Mouse (Mus musculus): ENCODE data around the gene Ccdc158. TPM values are rescaled to one million over a fixed set of nuclear protein-coding genes. Genes with fewer than 3 reads are reported as not detected.
A peak's percentile ranks its signal among the peaks of the same experiment; 100 is the strongest.

Ccdc158 gene
- total RNA-seq, 1 experiment, result 0.94 TPM

DNA sequence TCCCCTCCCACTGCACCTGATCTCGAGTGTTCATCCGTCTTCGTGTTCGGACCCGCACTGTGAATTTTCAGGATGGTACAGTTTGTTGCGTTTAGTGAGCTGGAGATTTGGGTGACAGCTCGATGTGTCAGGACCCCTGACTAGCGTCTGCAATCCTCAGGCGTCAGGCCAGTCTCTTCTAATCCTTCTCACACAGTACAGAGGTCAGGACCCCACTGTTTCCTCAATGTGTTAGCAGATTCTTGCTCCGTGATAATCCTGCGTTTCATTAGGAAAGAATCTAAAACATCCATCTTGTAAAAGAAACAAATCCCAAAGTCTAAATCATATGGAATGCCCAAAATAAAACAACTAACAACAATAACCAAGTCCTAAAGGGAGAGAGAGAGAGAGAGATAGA is 26.7 kb upstream of the Ccdc158 start:
- in situ Hi-C loops (cut with MboI; ENCODE audit: low sequenced_read_pairs in 2 of 2, unreplicated experiment in 2 of 2), result loop anchor here in 1 of 2 experiments (25.0 kb wide), 1 partner anchor 261 kb away; no protein-coding TSS in a partner anchor
- no peak overlapping the region for H3K9ac ChIP-seq (ENCODE audit: insufficient read depth, low read depth, low read length, poor library complexity, severe bottlenecking)
- no peak for TF ChIP-seq CHD2 (IDR thresholded peaks at IDR 0.05; ENCODE audit: low read depth, low read length)
- no peak for TF ChIP-seq ZC3H11A (IDR thresholded peaks at IDR 0.05; ENCODE audit: borderline replicate concordance, low read depth, low read length)
- no peak overlapping the region for H3K27ac ChIP-seq (ENCODE audit: insufficient read depth, low read depth, low read length, poor library complexity, severe bottlenecking)
- H3K4me3 ChIP-seq (ENCODE audit: insufficient read depth in 1 of 2, low read depth in 1 of 2, low read length in 2 of 2, poor library complexity in 1 of 2, severe bottlenecking in 1 of 2), result no peak overlapping the region
- peaks cover 3 to 10% of the 10 kb centered on the region in 2 experiments for H3K4me1 ChIP-seq (ENCODE audit: control insufficient read depth in 2 of 2, insufficient read depth in 2 of 2, low read length in 2 of 2, poor library complexity in 1 of 2)
- no peaks in the 10 kb centered on the region for H3K9me3 ChIP-seq (ENCODE audit: control insufficient read depth, insufficient read depth, low read depth, low read length)
- no peak for DNase-seq (ENCODE audit: low read depth, low spot score)
- no peaks in the 10 kb centered on the region for H3K36me3 ChIP-seq (ENCODE audit: control insufficient read depth, insufficient read depth, low read length, poor library complexity, severe bottlenecking)

DNA sequence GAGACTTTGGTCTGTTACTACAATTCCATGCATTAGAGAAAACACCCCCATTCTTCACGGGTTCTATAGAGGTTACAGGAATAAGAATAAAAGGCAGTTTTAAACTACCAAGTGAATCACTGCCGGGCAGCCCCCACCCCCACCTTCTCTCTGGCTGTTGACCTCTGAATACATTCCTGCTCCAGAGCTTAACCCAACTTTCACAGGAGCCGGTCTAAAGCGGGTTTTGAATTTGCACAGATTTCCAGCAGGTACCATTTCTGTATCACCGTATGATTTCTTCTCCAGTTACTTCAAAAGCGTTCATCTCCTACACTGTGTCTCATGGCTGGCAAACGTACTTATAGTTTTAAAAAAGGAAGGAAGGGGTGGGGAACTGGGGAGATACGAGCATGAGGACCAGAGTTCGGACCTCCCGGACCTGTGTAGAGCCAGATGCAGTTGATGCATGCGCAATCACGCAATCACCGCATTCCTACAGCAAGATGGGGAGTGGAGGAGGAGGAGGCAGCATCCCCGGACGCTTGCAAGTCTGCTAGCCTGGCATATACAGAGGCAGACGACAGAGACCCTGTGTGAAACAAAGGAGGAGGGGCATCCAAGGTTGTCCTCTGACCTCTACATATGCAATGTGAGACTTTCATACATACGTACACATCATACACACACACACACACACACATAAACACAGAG is 23.9 kb upstream of the Ccdc158 start:
- Histone ChIP-seq H3K27ac (ENCODE audit: insufficient read depth, low read depth, low read length, poor library complexity, severe bottlenecking) (no peak overlapping the region), H3K4me3 (ENCODE audit: insufficient read depth in 1 of 2, low read depth in 1 of 2, low read length in 2 of 2, poor library complexity in 1 of 2, severe bottlenecking in 1 of 2) (peak overlapping the region in 1 of 2 experiments; percentile 9; a peak in 2 of 4 replicates), H3K4me1 (ENCODE audit: control insufficient read depth in 2 of 2, insufficient read depth in 2 of 2, low read length in 2 of 2, poor library complexity in 1 of 2) (peaks cover 3 to 10% of the 10 kb centered on the region in 2 experiments), H3K9ac (ENCODE audit: insufficient read depth, low read depth, low read length, poor library complexity, severe bottlenecking) (no peak overlapping the region), H3K9me3 (ENCODE audit: control insufficient read depth, insufficient read depth, low read depth, low read length) (no peaks in the 10 kb centered on the region), H3K36me3 (ENCODE audit: control insufficient read depth, insufficient read depth, low read length, poor library complexity, severe bottlenecking) (no peaks in the 10 kb centered on the region)
- TF ChIP-seq ZNF384 (IDR thresholded peaks at IDR 0.05; ENCODE audit: low read depth, low read length) (no peak), HCFC1 (IDR thresholded peaks at IDR 0.05; ENCODE audit: borderline replicate concordance, insufficient read depth, low read length) (no peak), MAFK (IDR thresholded peaks at IDR 0.05; ENCODE audit: insufficient read depth, low read depth, low read length) (no peak)
- no peak for DNase-seq (ENCODE audit: low read depth, low spot score)
- in situ Hi-C loops (cut with MboI; ENCODE audit: low sequenced_read_pairs in 2 of 2, unreplicated experiment in 2 of 2), result no loop called here

DNA sequence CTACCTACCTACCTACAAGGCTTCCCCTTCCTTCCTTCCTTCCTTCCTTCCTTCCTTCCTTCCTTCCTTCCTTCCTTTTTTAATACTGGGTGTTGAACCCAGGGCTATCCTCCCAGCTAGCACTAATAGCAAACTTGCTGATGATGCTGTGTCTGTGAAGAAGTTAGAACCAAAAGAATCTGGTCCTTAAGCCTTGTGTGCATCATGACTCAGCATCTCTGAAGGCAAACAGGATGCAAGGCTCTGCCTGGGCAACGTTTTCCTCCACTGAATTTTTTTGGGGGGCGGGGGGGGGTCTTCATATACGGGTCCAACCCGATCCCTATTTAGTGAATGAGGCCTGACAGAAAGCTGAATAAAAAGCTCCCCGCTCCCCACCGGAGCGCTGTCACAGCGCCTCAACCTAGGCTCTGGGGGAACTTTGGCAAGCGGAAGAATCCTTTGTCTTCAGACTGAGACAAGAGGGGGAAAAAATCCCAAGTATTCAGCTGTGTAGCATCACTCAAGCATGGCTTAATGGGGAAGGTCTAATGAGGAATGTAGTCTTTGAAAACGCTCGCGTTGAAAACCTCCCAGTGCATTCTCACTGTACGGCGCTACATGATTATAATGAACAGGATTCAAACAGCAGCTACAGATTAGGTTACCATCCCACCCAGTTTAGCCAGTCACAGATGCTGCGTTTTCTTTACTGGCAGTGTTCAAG is 23.2 kb upstream of the Ccdc158 start:
- no peaks in the 10 kb centered on the region for H3K9me3 ChIP-seq (ENCODE audit: control insufficient read depth, insufficient read depth, low read depth, low read length)
- peaks cover 3 to 10% of the 10 kb centered on the region in 2 experiments; a peak in 3 of 4 replicates for H3K4me1 ChIP-seq (ENCODE audit: control insufficient read depth in 2 of 2, insufficient read depth in 2 of 2, low read length in 2 of 2, poor library complexity in 1 of 2)
- TF ChIP-seq MAFK (IDR thresholded peaks at IDR 0.05; ENCODE audit: insufficient read depth, low read depth, low read length), result peak; percentile 77; the same call in 1 of the 2 replicates
- no peak for TF ChIP-seq ZC3H11A (IDR thresholded peaks at IDR 0.05; ENCODE audit: borderline replicate concordance, low read depth, low read length)
- TF ChIP-seq HCFC1 (IDR thresholded peaks at IDR 0.05; ENCODE audit: borderline replicate concordance, insufficient read depth, low read length), result no peak
- TF ChIP-seq ZNF384 (IDR thresholded peaks at IDR 0.05; ENCODE audit: low read depth, low read length), result no peak
- no peak for TF ChIP-seq CHD2 (IDR thresholded peaks at IDR 0.05; ENCODE audit: low read depth, low read length)
- in situ Hi-C loops (cut with MboI; ENCODE audit: low sequenced_read_pairs in 2 of 2, unreplicated experiment in 2 of 2), result no loop called here
- DNase-seq (ENCODE audit: low read depth, low spot score), result peak; percentile 37
- no peak overlapping the region for H3K9ac ChIP-seq (ENCODE audit: insufficient read depth, low read depth, low read length, poor library complexity, severe bottlenecking)
- H3K27ac ChIP-seq (ENCODE audit: insufficient read depth, low read depth, low read length, poor library complexity, severe bottlenecking), result no peak overlapping the region
- H3K4me3 ChIP-seq (ENCODE audit: insufficient read depth in 1 of 2, low read depth in 1 of 2, low read length in 2 of 2, poor library complexity in 1 of 2, severe bottlenecking in 1 of 2), result peak overlapping the region in 1 of 2 experiments; percentile 9; a peak in 2 of 4 replicates
- H3K36me3 ChIP-seq (ENCODE audit: control insufficient read depth, insufficient read depth, low read length, poor library complexity, severe bottlenecking), result no peaks in the 10 kb centered on the region

DNA sequence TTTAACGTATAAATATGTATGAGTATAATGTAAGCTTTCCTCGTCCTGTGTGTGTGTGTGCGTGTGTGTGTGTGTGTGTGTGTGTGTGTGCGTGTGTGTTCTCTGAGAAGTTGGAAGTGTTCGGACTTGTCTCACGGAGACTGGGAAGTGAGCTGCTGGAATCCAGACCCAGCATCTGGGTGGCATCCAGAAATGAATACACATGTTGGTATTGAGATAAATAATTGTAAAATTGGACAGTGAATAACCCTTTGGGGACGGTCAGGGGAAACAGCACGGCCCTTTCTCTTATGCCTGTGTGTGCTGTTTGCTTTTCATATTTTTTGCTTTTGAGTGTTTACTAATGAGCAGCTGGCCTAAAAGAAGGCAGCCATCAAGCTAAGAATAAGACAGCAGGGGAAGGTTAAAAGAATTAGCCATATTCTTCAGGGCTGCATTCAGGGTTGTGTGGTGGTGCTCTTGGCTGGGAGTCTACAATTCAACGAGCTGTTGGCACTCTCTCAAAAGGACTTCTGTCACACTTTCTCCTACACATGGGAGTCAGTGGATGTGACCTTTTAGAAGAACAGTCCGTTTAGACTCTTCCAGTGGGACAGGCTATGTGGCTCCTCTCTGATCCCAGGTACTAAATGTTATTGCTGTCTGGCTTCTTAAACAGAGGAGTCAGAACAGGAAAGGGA is 19.4 kb upstream of the Ccdc158 start:
- in situ Hi-C loops (cut with MboI; ENCODE audit: low sequenced_read_pairs in 2 of 2, unreplicated experiment in 2 of 2), result no loop called here
- Histone ChIP-seq H3K4me3 (ENCODE audit: insufficient read depth in 1 of 2, low read depth in 1 of 2, low read length in 2 of 2, poor library complexity in 1 of 2, severe bottlenecking in 1 of 2) (no peak overlapping the region), H3K4me1 (ENCODE audit: control insufficient read depth in 2 of 2, insufficient read depth in 2 of 2, low read length in 2 of 2, poor library complexity in 1 of 2) (peaks cover 2 to 10% of the 10 kb centered on the region in 2 experiments; a peak in 3 of 4 replicates), H3K9ac (ENCODE audit: insufficient read depth, low read depth, low read length, poor library complexity, severe bottlenecking) (no peak overlapping the region), H3K36me3 (ENCODE audit: control insufficient read depth, insufficient read depth, low read length, poor library complexity, severe bottlenecking) (no peaks in the 10 kb centered on the region), H3K9me3 (ENCODE audit: control insufficient read depth, insufficient read depth, low read depth, low read length) (no peaks in the 10 kb centered on the region), H3K27ac (ENCODE audit: insufficient read depth, low read depth, low read length, poor library complexity, severe bottlenecking) (no peak overlapping the region)
- no peak for DNase-seq (ENCODE audit: low read depth, low spot score)
- no peak for TF ChIP-seq ZC3H11A (IDR thresholded peaks at IDR 0.05; ENCODE audit: borderline replicate concordance, low read depth, low read length)
- TF ChIP-seq MAFK (IDR thresholded peaks at IDR 0.05; ENCODE audit: insufficient read depth, low read depth, low read length), result no peak
- TF ChIP-seq ZNF384 (IDR thresholded peaks at IDR 0.05; ENCODE audit: low read depth, low read length), result no peak
- TF ChIP-seq CHD2 (IDR thresholded peaks at IDR 0.05; ENCODE audit: low read depth, low read length), result no peak
- TF ChIP-seq HCFC1 (IDR thresholded peaks at IDR 0.05; ENCODE audit: borderline replicate concordance, insufficient read depth, low read length), result no peak

Measured in ES-E14 (cell line).